Mouse (Mus musculus): ENCODE data around the gene Gm10037.

DNA sequence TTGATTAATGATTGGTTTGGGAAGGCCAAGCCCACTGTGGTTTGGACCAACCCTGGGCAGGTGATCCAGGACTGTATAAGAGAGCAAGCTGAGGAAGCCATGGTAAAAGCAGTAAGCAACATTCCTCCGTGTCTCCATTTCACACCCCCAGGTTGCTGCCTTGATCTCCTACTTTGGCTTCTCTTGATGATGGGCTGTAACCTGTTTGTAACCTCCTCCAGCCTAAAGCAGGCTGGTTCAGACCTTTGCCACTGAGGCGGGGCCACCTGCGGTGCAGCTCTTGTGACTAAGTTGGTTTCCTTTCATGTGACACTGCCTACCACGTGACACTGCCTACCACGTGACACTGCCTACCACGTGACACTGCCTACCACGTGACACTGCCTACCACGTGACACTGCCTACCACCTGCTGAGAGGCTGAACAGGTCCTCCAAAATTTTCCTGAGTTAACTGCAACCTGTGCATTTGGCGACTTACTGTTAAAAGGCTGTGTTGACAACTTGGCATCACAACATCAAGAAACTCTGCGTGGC lies 38.9 kb upstream of the Gm10037 start:
- TF ChIP-seq CTCF (IDR thresholded peaks at IDR 0.05; ENCODE audit: insufficient read depth, low read depth, low read length) (no peak), POLR2A (IDR thresholded peaks at IDR 0.05; ENCODE audit: insufficient read depth, low read depth, low read length) (no peak)

Data from olfactory bulb, adult 2 months (tissue).